In genomic region chr6:142876279-142876899, GRCm38 (mm10) we compare ENCODE assay signal across 11 mouse cellular contexts.
DNase-seq lines count a peak whose midpoint lies in the region; ATAC-seq and TF ChIP-seq lines count a peak whose summit lies in the region.
"Had no signal": no experiment of that assay in that cellular context is flagged by ENCODE, and none has a peak within 500 bp of the region (broad histone marks: within the 10 kb centered on the region; RNA-seq: fewer than 3 reads in every experiment).

No protein-coding gene starts in this region.

- TF ChIP-seq POLR2A in brain, embryonic 14.5 days (IDR thresholded peaks at IDR 0.05; ENCODE audit: borderline replicate concordance, extremely low read depth, insufficient read depth, insufficient read length, poor library complexity, severe bottlenecking) = no peak

- DNase-seq in brain, embryonic 14.5 days (ENCODE audit: low read depth) = peak; percentile 91
- DNase-seq in embryo, embryonic 9.5 days (ENCODE audit: extremely low spot score) = peak; percentile 80
- DNase-seq in hindbrain, embryonic 11.5 days (ENCODE audit: low spot score) = peak; percentile 82
- no peak for DNase-seq in ovary, postnatal 10 days (ENCODE audit: low spot score)
- DNase-seq in adrenal gland, adult 18-20 months (ENCODE audit: low spot score in 2 of 2) = no peak
- DNase-seq in left cerebral cortex, postnatal 14 days (ENCODE audit: low spot score in 2 of 2) = no peak
- no peak for DNase-seq in liver
- DNase-seq: layer of hippocampus, postnatal 36 days; liver, postnatal 0 days; thymus, postnatal 4 days had no signal

- TF ChIP-seq CTCF in brain, embryonic 14.5 days (IDR thresholded peaks at IDR 0.05; ENCODE audit: borderline replicate concordance, extremely low read depth, insufficient read depth, insufficient read length) = no peak

- H3K9me3 ChIP-seq in hindbrain, embryonic 11.5 days (ENCODE audit: control insufficient read depth, low read length) = no peaks in the 10 kb centered on the region
- no peaks in the 10 kb centered on the region for H3K9me3 ChIP-seq in midbrain, embryonic 15.5 days

- H3K4me3 ChIP-seq in hindbrain, embryonic 11.5 days (ENCODE audit: low read depth, low read length) = no peak overlapping the region
- no peak overlapping the region for H3K4me3 ChIP-seq in midbrain, embryonic 15.5 days

- peak overlapping the region; percentile 79 for H3K27ac ChIP-seq in hindbrain, embryonic 11.5 days (ENCODE audit: low read depth, low read length)
- peak overlapping the region; percentile 69 for H3K27ac ChIP-seq in midbrain, embryonic 15.5 days

- intact Hi-C loops in left cerebral cortex, postnatal 14 days (cut with DNase I) = loop anchor here (5.0 kb wide), 1 partner anchor 86 kb away; the partner anchor contains the start of gene St8sia1

- ATAC-seq in hindbrain, embryonic 11.5 days (ENCODE audit: low FRiP score) = peak; percentile 87
- ATAC-seq in midbrain, embryonic 15.5 days (replicated peaks) = peak; percentile 69
- ATAC-seq: liver, postnatal 0 days had no signal

- 8% methylated on average over 8 of the region's 8 CpGs for WGBS in hindbrain, embryonic 11.5 days
- WGBS in midbrain, embryonic 15.5 days = 3% methylated on average over 8 of the region's 8 CpGs

- H3K4me1 ChIP-seq in hindbrain, embryonic 11.5 days (replicated peaks; ENCODE audit: control insufficient read depth, insufficient read depth, low read length) = peaks cover 10% of the 10 kb centered on the region; the same call in 1 of the 2 replicates
- peaks cover 39% of the 10 kb centered on the region for H3K4me1 ChIP-seq in midbrain, embryonic 15.5 days

- no peaks in the 10 kb centered on the region for H3K36me3 ChIP-seq in hindbrain, embryonic 11.5 days (ENCODE audit: control insufficient read depth, insufficient read depth, low read length)
- no peaks in the 10 kb centered on the region for H3K36me3 ChIP-seq in midbrain, embryonic 15.5 days (replicated peaks)

- H3K27me3 ChIP-seq in hindbrain, embryonic 11.5 days (ENCODE audit: control insufficient read depth, insufficient read depth, low read length) = no peaks in the 10 kb centered on the region
- no peaks in the 10 kb centered on the region for H3K27me3 ChIP-seq in midbrain, embryonic 15.5 days (replicated peaks)

- H3K9ac ChIP-seq in hindbrain, embryonic 11.5 days (ENCODE audit: low read depth, low read length) = no peak overlapping the region
- no peak overlapping the region for H3K9ac ChIP-seq in midbrain, embryonic 15.5 days
- H3K9ac ChIP-seq: liver, postnatal 0 days had no signal

- no peak overlapping the region for H3K4me2 ChIP-seq in hindbrain, embryonic 11.5 days (replicated peaks; ENCODE audit: low read depth, low read length)
- H3K4me2 ChIP-seq in midbrain, embryonic 15.5 days = peak overlapping the region; percentile 23

Comparison
In these comparisons a context has a peak if more than half of its experiments do, and no peak if none do; other contexts are left out.
1. DNase-seq: peak in brain, embryonic 14.5 days (single experiment), embryo, embryonic 9.5 days (single experiment) and hindbrain, embryonic 11.5 days (single experiment); none in ovary, postnatal 10 days (single experiment), adrenal gland, adult 18-20 months (0 of 2), left cerebral cortex, postnatal 14 days (0 of 2) and liver (single experiment).